7 mouse cellular contexts compared by ENCODE assay signal in genomic region chr8:60889843-60890519, GRCm38 (mm10). TPM values are rescaled to one million over a fixed set of nuclear protein-coding genes. Genes with fewer than 3 reads are reported as not detected.
DNase-seq lines count a peak whose midpoint lies in the region; ATAC-seq lines count a peak whose summit lies in the region.

TSS of gene Hpf1 (plus strand) at chr8:60890418.

- DNase-seq in adrenal gland, postnatal 14 days: peak; percentile 97
- DNase-seq in embryonic facial prominence, embryonic 11.5 days (ENCODE audit: low spot score): peak; percentile 98
- DNase-seq in kidney, adult 11 months: peak; percentile 92
- peak; percentile 94 for DNase-seq in limb, embryonic 10.5 days (ENCODE audit: low spot score)
- peak; percentile 92 for DNase-seq in spleen, adult 12 weeks (ENCODE audit: low spot score)

- H3K4me2 ChIP-seq in embryonic facial prominence, embryonic 11.5 days (ENCODE audit: low read depth, low read length): peak within 1 kb of the TSS; percentile 29
- peak within 1 kb of the TSS; percentile 79 for H3K4me2 ChIP-seq in midbrain, embryonic 13.5 days (replicated peaks)

- 8% methylated on average over 43 of the region's 43 CpGs for WGBS in embryonic facial prominence, embryonic 11.5 days
- WGBS in limb, embryonic 10.5 days: 6% methylated on average over 43 of the region's 43 CpGs
- WGBS in midbrain, embryonic 13.5 days: 5% methylated on average over 43 of the region's 43 CpGs

- no peaks in the 10 kb centered on the region for H3K4me1 ChIP-seq in embryonic facial prominence, embryonic 11.5 days (ENCODE audit: control insufficient read depth, insufficient read depth, low read length)
- peaks cover 20% of the 10 kb centered on the region for H3K4me1 ChIP-seq in limb, embryonic 10.5 days
- H3K4me1 ChIP-seq in midbrain, embryonic 13.5 days (replicated peaks): peaks cover 24% of the 10 kb centered on the region

- ATAC-seq in embryonic facial prominence, embryonic 11.5 days (replicated peaks; ENCODE audit: insufficient number of reproducible peaks, low FRiP score, low TSS enrichment, low read depth): peak; percentile 96
- peak; percentile 98 for ATAC-seq in granulocyte monocyte progenitor cell, adult 5-6 weeks (replicated peaks; ENCODE audit: poor library complexity, severe bottlenecking)
- peak; percentile 98 for ATAC-seq in midbrain, embryonic 13.5 days

- H3K9me3 ChIP-seq in embryonic facial prominence, embryonic 11.5 days (replicated peaks; ENCODE audit: control insufficient read depth, low read length): no peaks in the 10 kb centered on the region
- H3K9me3 ChIP-seq in limb, embryonic 10.5 days (replicated peaks): no peaks in the 10 kb centered on the region
- H3K9me3 ChIP-seq in midbrain, embryonic 13.5 days: no peaks in the 10 kb centered on the region

- H3K27me3 ChIP-seq in embryonic facial prominence, embryonic 11.5 days (ENCODE audit: control insufficient read depth, insufficient read depth, low read length): no peaks in the 10 kb centered on the region
- H3K27me3 ChIP-seq in limb, embryonic 10.5 days (ENCODE audit: low read depth, poor library complexity, severe bottlenecking): no peaks in the 10 kb centered on the region
- H3K27me3 ChIP-seq in midbrain, embryonic 13.5 days: no peaks in the 10 kb centered on the region

- no peaks in the 10 kb centered on the region; the same call in 1 of the 2 replicates for H3K36me3 ChIP-seq in embryonic facial prominence, embryonic 11.5 days (replicated peaks; ENCODE audit: control insufficient read depth, insufficient read depth, low read depth, low read length)
- peaks cover 23% of the 10 kb centered on the region for H3K36me3 ChIP-seq in limb, embryonic 10.5 days
- H3K36me3 ChIP-seq in midbrain, embryonic 13.5 days: peaks cover 15% of the 10 kb centered on the region; the same call in 1 of the 2 replicates

- no peak within 1 kb of the TSS for H3K27ac ChIP-seq in embryonic facial prominence, embryonic 11.5 days (replicated peaks; ENCODE audit: low read depth, low read length)
- peak within 1 kb of the TSS; percentile 90 for H3K27ac ChIP-seq in limb, embryonic 10.5 days
- 0 out of 2 replicates have a peak within 1 kb of the TSS, but pooled peaks have one; percentile 56 for H3K27ac ChIP-seq in midbrain, embryonic 13.5 days

- H3K4me3 ChIP-seq in embryonic facial prominence, embryonic 11.5 days (ENCODE audit: low read depth, low read length): peak within 1 kb of the TSS; percentile 59
- H3K4me3 ChIP-seq in limb, embryonic 10.5 days: peak within 1 kb of the TSS; percentile 76
- peak within 1 kb of the TSS; percentile 78 for H3K4me3 ChIP-seq in midbrain, embryonic 13.5 days (replicated peaks)

- peak within 1 kb of the TSS; percentile 75 for H3K9ac ChIP-seq in embryonic facial prominence, embryonic 11.5 days (replicated peaks; ENCODE audit: low read length)
- peak within 1 kb of the TSS; percentile 86 for H3K9ac ChIP-seq in midbrain, embryonic 13.5 days (replicated peaks)

RNA-seq across cellular contexts. Expression of gene Hpf1, which starts in this region (rescaled TPM):
- total RNA-seq in adrenal gland, postnatal 14 days (2021): 25.9 and 30.3 TPM in 2 replicates
- 134 and 147 TPM in 2 replicates for polyA plus RNA-seq in embryonic facial prominence, embryonic 11.5 days (2014; fragmentation: Nextera tagmentation; extraction: Ambion mirVana)
- 90.4 and 110 TPM in 2 replicates for total RNA-seq in granulocyte monocyte progenitor cell, adult 5-6 weeks (2014; fragmentation: Nextera tagmentation)
- 122 and 131 TPM in 2 replicates for total RNA-seq in granulocyte monocyte progenitor cell, adult 5-6 weeks (2017)
- polyA plus RNA-seq in limb, embryonic 10.5 days (2016; fragmentation: Nextera tagmentation; extraction: Ambion mirVana): 110 and 116 TPM in 2 replicates
- 105 and 109 TPM in 2 replicates for polyA plus RNA-seq in midbrain, embryonic 13.5 days (2015; fragmentation: Nextera tagmentation; extraction: Ambion mirVana)
